Mouse (Mus musculus) liver, adult 2 months (tissue): ENCODE data around the gene Syne2. TPM values are rescaled to one million over a fixed set of nuclear protein-coding genes. Genes with fewer than 3 reads are reported as not detected.
A peak's percentile ranks its signal among the peaks of the same experiment; 100 is the strongest.

ENCODE experiments used
- DNase-seq: peaks from one replicate; pipeline ENCODE4 v3.0.0-alpha.2; 2011; ENCODE audit warnings: low read depth, low spot score; ENCODE audit errors: extremely low read depth
- H3K27ac ChIP-seq: fragments of 200-500 bp; replicated peaks from 2 replicates; pipeline ENCODE4 v1.5.1; 2012; ENCODE audit warnings: low read depth, mild to moderate bottlenecking, control low read depth, inconsistent platforms, low read length; ENCODE audit not compliant: insufficient read depth
- H3K27me3 ChIP-seq: fragments of 200-500 bp; 2 replicates; pipeline ENCODE4 v1.6.1; 2012; ENCODE audit warnings: mild to moderate bottlenecking, moderate library complexity, low read length, inconsistent platforms; ENCODE audit not compliant: control insufficient read depth, insufficient read depth
- H3K36me3 ChIP-seq: fragments of 200-500 bp; 2 replicates; pipeline ENCODE4 v1.6.1; 2012; ENCODE audit warnings: low read length, inconsistent platforms; ENCODE audit not compliant: control insufficient read depth, insufficient read depth
- H3K4me1 ChIP-seq: fragments of 200-500 bp; 2 replicates; pipeline ENCODE4 v1.6.1; 2011; ENCODE audit warnings: low read length; ENCODE audit not compliant: control insufficient read depth, insufficient read depth
- H3K4me3 ChIP-seq: fragments of 200-500 bp; 2 replicates; pipeline ENCODE4 v1.5.1; 2011; ENCODE audit warnings: low read depth, mild to moderate bottlenecking, control low read depth, low read length, moderate library complexity; ENCODE audit not compliant: insufficient read depth
- H3K79me2 ChIP-seq: fragments of 200-500 bp; 2 replicates; pipeline ENCODE4 v1.6.1; 2012; ENCODE audit warnings: inconsistent platforms, mild to moderate bottlenecking, low read length, moderate library complexity; ENCODE audit not compliant: control insufficient read depth, insufficient read depth
- H3K9ac ChIP-seq: fragments of 200-500 bp; 2 replicates; pipeline ENCODE4 v1.6.1; 2012; ENCODE audit warnings: low read depth, mild to moderate bottlenecking, control low read depth, inconsistent platforms, low read length
- CTCF ChIP-seq: fragments of 200-500 bp; IDR thresholded peaks from 2 replicates; pipeline ENCODE4 v1.5.1; 2011; ENCODE audit warnings: low read depth, low read length, control low read depth
- POLR2A ChIP-seq: fragments of 200-500 bp; IDR thresholded peaks from 2 replicates; pipeline ENCODE4 v1.6.1; 2011; ENCODE audit warnings: low read length, control low read depth; ENCODE audit not compliant: insufficient read depth; ENCODE audit errors: extremely low read depth
- WGBS: fragments of 180-500 bp; shearing (Covaris S2); methylation state at CpG from one replicate; pipeline ENCODE4 v1.1.7; 2018; 5-methylcytosine and 5-hydroxymethylcytosine counted together
- polyA plus RNA-seq: library from polyadenylated mRNA; depleted of rRNA; stranded (reverse); fragments of >200 nt; gene quantifications from 2 replicates; pipeline ENCODE4 v1.2.3, GENCODE M21; 2012
- total RNA-seq: library from RNA; depleted of rRNA; stranded (reverse); fragments of >200 nt; gene quantifications from 2 replicates; pipeline ENCODE4 v1.2.3, GENCODE M21; 2014

Syne2 gene
- total and polyA plus RNA-seq, 2 experiments: 12.0 to 31.3 TPM

DNA sequence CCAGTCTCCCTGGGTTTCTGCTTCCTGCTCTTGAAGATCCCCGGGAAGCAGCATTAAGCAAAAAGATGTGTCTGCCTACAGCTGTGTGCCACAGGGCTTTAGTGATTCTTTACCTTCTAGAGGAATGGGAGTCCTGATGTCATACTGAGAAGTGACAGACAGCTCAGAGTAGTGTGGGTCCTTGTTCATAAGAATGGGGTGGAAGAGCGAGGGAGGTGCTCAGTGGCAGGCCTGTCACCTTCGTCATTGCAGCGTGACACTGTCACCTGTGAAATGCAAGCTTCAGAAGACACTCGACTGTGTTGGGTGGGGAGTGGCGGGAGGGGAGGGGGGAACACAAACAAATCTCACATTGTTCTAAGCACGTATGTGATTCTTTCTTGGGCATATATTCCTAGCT, 23.2 kb downstream of the Syne2 start:
- 93% methylated on average over 7 of the region's 7 CpGs for WGBS

DNA sequence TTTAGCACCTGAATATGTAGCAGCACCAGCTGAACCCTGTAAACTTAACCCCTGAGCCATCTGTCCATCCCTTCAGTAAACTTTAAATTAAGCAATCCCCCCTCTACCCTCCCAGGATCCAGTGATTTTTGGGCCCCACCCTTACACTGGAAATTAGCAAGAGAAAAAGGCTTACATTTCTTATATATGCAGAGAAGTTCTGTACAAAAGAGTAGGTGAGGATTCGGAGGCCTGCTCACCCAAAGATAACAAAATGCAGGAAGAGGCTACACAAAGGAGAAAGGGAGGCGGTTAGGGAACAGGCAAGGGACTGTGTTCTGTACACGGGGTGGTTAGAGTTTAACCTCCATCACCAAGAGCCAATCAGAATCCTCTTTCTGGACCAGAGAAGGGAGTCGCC, 26.4 kb downstream of the Syne2 start:
- 76% methylated on average over 4 of the region's 4 CpGs for WGBS
- TF ChIP-seq CTCF: no peak
- no peak for TF ChIP-seq POLR2A
- no peak for DNase-seq
- no peaks in the 10 kb centered on the region for H3K27me3 ChIP-seq
- no peak overlapping the region for H3K27ac ChIP-seq
- H3K9ac ChIP-seq: no peak overlapping the region
- H3K4me1 ChIP-seq: peaks cover 13% of the 10 kb centered on the region
- H3K36me3 ChIP-seq: no peaks in the 10 kb centered on the region
- H3K4me3 ChIP-seq: no peak overlapping the region
- H3K79me2 ChIP-seq: peaks cover 29% of the 10 kb centered on the region

More for the DNA sequence above, 23.2 kb downstream of the Syne2 start:
- Histone ChIP-seq H3K36me3 (no peaks in the 10 kb centered on the region), H3K79me2 (peaks cover 44% of the 10 kb centered on the region), H3K27me3 (no peaks in the 10 kb centered on the region), H3K27ac (no peak overlapping the region), H3K9ac (no peak overlapping the region), H3K4me3 (no peak overlapping the region), H3K4me1 (peaks cover 12% of the 10 kb centered on the region)
- no peak for DNase-seq
- TF ChIP-seq CTCF (no peak), POLR2A (no peak)

DNA sequence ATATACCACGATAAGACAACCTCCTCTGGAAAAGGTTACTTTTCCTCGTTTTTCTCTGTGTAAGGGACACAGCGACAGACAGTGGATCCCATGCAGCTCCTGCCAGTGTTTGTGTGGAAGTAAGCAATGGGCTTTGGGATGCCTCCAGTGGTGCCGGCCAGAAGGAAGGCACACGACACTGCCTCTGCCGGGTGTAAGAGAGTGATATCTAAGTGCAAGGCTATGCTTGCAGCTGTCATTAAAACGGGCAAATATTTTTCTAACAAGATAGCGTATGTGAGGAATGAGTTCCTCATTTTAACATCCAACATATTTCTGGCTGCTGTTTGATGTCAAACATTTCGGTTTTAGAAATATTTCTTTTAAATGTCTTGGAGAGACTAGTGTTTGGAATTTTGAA, 27.1 kb downstream of the Syne2 start:
- no peaks in the 10 kb centered on the region for H3K36me3 ChIP-seq
- H3K4me1 ChIP-seq: peaks cover 7% of the 10 kb centered on the region; the same call in 1 of the 2 replicates
- H3K4me3 ChIP-seq: no peak overlapping the region
- WGBS: 72% methylated on average over 9 of the region's 9 CpGs
- no peak overlapping the region for H3K27ac ChIP-seq
- H3K27me3 ChIP-seq: no peaks in the 10 kb centered on the region
- TF ChIP-seq CTCF (no peak), POLR2A (no peak)
- no peak for DNase-seq
- no peak overlapping the region for H3K9ac ChIP-seq
- H3K79me2 ChIP-seq: peaks cover 24% of the 10 kb centered on the region

DNA sequence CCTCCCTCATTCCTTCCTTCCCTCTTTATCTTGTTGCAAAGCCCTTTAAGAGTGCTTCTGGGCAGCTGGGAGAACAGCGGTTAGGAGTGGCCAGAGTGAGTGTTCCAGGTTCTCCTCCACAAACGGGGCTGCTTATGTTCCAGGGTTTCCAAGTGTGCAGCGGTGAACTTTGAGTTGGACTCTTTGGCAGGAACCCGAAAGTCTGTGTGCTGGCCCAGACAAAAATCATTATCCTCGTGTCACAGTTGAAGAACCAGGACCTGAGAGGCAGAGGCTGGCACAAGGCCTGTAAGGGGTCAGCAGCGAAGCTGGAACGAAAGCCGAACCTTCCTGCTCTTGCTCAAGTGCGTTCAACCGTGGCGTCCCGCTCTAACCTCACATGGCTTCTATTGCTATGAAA, 28.6 kb downstream of the Syne2 start:
- DNase-seq: peak; percentile 98
- Histone ChIP-seq H3K36me3 (no peaks in the 10 kb centered on the region), H3K79me2 (peaks cover 13% of the 10 kb centered on the region; the same call in 1 of the 2 replicates), H3K4me3 (no peak overlapping the region), H3K4me1 (peaks cover 12% of the 10 kb centered on the region; the same call in 1 of the 2 replicates), H3K27me3 (no peaks in the 10 kb centered on the region), H3K27ac (peak overlapping the region; percentile 58), H3K9ac (peak overlapping the region; percentile 15; the same call in 1 of the 2 replicates)
- WGBS: 17% methylated on average over 12 of the region's 12 CpGs
- TF ChIP-seq POLR2A (no peak), CTCF (no peak)

DNA sequence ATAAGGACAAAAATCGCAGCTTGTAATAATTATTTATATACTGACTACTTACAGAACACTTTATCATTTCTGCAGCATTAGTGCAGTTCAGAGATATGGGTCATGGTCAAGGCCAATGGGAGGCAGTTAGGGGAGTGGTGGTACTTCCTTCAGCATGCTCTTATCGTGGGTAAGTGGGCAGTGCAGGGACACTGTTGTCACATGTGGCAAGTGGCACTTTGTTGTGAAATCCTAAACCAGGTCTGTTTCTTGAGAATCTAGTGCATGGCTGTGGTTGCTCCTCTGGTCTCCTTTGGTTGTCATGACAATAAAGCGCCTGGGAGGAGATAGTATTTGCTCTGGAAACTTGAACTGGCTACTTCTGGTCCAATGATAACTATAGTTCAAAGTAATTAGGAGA, 32.3 kb downstream of the Syne2 start:
- Histone ChIP-seq H3K4me3 (no peak overlapping the region), H3K4me1 (peaks cover 18% of the 10 kb centered on the region), H3K79me2 (peaks cover 11% of the 10 kb centered on the region; the same call in 1 of the 2 replicates), H3K36me3 (0 out of 2 replicates have a peak, but pooled peaks cover 1% of the 10 kb centered on the region), H3K27ac (no peak overlapping the region), H3K27me3 (no peaks in the 10 kb centered on the region), H3K9ac (no peak overlapping the region)
- 64% methylated on average over 3 of the region's 3 CpGs for WGBS
- TF ChIP-seq POLR2A (no peak), CTCF (no peak)
- DNase-seq: no peak

DNA sequence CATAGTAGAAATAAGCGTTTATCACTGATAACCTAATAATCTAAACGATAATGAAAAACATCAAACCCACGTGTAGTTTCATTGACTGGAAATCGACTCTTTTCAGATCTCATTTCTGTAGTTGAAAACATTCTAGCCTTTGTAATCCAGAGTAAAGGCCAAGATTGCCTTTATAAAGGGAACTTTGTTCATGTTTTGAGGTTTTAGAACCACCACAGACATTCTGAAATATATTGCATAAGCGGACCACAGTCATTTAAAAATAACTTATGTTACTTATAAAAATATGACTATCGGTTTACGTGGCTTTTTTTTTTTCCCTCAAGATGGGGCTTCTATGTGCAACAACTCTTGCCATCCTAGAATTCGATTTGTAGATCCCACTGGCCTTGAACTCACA, 33.5 kb downstream of the Syne2 start:
- H3K27me3 ChIP-seq: no peaks in the 10 kb centered on the region
- H3K4me1 ChIP-seq: peaks cover 14% of the 10 kb centered on the region
- TF ChIP-seq POLR2A (no peak), CTCF (no peak)
- H3K4me3 ChIP-seq: no peak overlapping the region
- no peak overlapping the region for H3K9ac ChIP-seq
- H3K79me2 ChIP-seq: peaks cover 12% of the 10 kb centered on the region; the same call in 1 of the 2 replicates
- H3K27ac ChIP-seq: peak overlapping the region; percentile 79
- 47% methylated on average over 8 of the region's 8 CpGs for WGBS
- peak; percentile 67 for DNase-seq
- 0 out of 2 replicates have a peak, but pooled peaks cover 1% of the 10 kb centered on the region for H3K36me3 ChIP-seq
